Mouse (Mus musculus) adrenal gland, adult 2 months (tissue): ENCODE measurements at regions not wholly inside any gene's neighbourhood (a gene's known extent, or its start where the extent isn't known, plus 50 kb on each side); places are given as distances from the start of the nearest gene placed in this dataset.
A peak's percentile ranks its signal among the peaks of the same experiment; 100 is the strongest.
"Not testable (repeated sequence)": the region's sequence is repeated elsewhere in the genome, so short reads cannot be mapped to it uniquely, and the experiment has no call there.

ENCODE experiments used
- DNase-seq: peaks from one replicate; pipeline ENCODE4 v3.0.0; 2021

DNA sequence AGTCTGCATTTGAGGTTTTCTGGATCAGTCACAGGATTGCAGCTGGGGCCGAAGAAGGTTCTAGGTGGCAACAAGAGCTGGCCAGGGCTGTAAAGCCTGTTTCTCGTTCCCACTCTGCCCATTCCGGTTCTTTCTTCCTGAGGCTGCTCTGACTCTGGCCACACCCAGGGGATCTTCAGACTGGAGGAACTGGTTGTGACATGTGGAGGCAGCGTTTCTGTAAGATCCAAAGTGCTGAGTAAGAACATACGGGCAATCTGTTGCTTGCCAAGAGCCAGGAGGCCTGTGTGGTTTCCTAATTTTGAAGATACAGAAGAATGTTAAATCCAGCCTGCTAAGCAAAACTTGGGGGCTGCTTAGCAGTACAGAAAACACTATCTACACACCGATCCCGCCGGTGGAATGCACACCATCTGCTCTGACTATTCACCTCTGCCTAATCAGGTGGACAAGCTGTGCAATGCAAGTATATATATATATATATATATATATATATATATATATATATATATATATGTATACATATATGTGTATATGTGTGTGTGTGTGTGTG is 99.3 kb upstream of the Bmp2k start:
- no peak for DNase-seq

- DNase-seq, result no peak
Observed at GRCm38 (mm10) chr5:96898695-96899094, 98.8 kb upstream of the Bmp2k start.

DNA sequence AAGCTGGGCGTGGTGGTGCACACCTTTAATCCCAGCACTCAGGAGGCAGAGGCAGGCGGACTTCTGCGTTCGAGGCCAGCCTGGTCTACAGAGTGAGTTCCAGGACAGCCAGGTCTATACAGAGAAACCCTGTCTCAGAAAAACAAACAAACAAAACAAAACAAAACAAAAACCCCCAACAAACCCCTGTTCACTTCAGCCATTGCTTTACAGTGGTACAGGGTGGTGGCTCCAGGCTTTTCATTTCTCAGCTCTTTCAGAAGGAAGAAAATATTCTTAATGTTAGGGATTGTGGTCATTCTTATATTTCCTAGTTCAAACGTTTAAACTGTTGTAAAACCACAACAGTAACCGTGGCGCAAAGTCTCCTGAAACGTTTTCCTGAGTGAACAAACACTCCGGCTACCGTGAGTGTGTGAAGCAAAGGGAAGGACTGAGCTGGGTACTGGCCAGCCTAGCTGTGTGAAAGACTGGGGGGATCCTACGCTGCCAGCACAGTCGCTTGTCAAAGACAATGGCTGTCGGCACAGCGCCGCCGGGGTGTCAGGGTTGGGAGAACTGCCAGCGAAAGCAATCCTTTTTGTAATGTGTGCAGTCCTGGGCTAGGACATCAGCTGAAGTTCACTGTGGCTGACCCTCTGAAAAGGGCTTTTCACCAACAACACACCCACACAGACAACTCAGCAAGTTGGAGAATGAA is 91.8 kb upstream of the Bmp2k start:
- DNase-seq, result peak; percentile 25

DNA sequence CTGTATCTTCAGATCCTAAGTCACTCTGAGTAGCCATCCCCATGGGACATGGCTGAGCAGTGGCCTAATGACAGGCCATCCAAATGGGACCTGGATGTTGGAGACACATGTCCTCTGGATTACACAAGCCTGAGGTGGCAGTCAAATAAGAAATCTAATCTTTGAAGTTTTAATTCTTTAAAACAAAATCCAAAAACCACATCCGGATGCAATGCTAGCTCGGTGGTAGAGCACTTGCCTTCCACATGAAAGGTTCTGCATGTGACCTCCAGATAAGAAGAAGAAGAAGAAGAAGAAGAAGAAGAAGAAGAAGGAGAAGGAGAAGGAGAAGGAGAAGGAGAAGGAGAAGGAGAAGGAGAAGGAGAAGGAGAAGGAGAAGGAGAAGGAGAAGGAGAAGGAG is 89.1 kb upstream of the Bmp2k start:
- not testable (repeated sequence) for DNase-seq

DNA sequence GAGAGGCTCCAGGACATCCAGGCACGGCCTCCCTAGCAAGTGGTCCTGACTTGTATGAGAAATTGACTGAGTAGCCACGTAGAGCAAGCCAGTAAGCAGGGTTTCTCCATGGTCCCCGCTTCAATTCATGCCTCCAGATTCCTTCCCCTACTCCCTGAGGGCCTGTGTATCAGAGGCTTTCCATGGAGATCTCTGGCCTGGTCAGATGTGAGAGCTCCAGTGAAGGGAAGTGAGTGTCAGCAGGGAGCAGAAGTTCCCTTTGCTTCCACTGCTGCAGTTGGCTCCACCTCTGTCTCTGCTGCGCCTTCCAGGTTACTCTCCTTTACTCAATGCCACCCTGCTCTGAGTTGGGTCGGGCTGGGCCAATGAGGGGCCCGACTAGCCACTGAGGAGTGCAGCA is 88.3 kb upstream of the Bmp2k start:
- no peak for DNase-seq

- peak; percentile 56 for DNase-seq
Observed at GRCm38 (mm10) chr5:96911550-96912253, 85.8 kb upstream of the Bmp2k start.

DNA sequence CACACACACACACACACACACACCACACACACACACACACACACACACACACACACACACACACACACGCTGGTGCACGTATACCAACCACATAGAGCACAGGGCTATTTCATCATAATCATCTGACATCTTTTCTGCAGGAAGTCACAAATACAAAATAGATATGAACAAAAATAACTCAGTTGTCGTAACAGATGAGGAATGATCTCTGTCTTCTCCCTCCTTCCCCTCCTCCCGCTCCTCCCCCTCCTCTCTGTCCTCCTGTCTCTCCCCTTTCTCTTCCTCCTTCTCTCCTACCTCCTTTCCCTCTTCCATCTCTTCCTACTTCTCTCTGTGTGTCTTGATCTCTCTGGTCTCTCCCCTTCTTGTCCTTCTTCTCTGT is 85.2 kb upstream of the Bmp2k start:
- no peak for DNase-seq

DNA sequence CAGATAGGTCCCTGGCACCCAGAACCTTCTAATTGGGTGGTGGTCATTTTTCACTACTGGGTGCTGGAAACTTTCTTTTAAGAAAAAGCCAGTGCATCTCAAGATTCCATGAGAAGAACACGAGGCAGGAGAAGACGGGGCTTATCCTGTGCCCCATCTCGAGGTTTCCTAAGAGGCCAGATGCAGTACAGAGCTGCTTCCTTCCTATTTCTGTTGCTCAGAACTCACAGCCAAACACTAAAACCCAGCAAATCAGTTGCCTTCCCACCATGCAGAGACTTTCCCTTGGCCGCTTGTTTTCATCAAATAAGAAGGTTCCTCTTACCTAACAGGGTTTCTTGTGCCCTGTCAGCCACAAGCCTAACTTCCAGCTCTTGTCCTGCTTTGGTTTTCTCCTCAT is 84.7 kb upstream of the Bmp2k start:
- DNase-seq, result no peak

GRCm38 (mm10) chr5:96913711-96914110 is 83.8 kb upstream of the Bmp2k start:
- no peak for DNase-seq

DNA sequence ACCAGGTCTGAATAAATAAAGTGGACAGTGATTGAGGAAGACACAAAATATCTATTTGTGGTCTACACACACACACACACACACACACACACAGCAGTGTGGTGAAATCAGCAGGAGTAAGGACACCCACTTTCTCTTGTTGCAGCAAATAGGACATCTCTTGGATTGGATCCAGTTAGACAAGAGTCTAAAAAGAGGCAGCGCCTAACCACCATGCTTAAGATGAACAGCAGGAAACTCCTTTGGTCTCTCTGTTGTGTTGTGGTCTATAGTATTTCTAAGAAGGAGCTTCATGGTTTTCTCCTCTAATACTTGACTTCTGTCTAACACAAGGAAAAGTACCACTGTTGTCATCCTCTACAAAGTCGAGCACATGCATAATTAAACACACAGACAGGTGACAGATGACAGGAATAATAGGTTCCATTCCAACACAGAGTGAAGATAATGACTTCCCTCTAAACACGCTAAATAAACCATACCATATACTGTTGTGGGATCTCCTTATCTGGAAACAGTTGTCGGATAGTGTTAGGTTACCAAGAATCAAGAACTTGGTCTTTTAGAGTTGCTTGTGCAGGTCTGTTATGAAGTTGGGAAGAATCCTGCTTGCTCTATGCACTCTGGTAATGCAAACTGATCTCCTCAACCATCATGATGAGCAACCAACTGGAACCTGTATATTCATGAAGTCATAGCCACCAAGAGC is 82.6 kb upstream of the Bmp2k start:
- no peak for DNase-seq

- no peak for DNase-seq
Observed at GRCm38 (mm10) chr5:96916897-96917296, 80.6 kb upstream of the Bmp2k start.

- no peak for DNase-seq
Observed at GRCm38 (mm10) chr5:96917596-96918258, 79.8 kb upstream of the Bmp2k start.

DNA sequence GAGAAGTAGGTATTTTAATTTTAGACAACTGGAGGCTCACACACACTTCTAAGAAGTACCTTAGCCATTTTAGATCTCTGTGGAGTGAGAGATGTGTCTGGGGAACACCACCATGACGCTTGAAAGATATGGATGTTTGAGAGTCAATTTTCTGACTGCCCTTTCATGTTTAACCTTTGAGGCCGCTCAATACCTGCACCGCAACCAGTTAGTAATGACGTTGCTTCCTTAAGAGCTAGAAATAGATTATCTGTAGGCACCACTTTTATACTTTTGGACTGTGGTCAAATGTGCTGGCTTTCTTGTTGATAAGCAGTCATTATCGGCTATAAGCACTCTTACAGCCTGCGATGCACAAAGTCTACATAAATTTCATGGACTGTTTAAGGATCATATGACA is 78.3 kb upstream of the Bmp2k start:
- no peak for DNase-seq

GRCm38 (mm10) chr5:96921037-96921436 is 76.5 kb upstream of the Bmp2k start:
- DNase-seq, result no peak

GRCm38 (mm10) chr5:96921511-96921910 is 76.0 kb upstream of the Bmp2k start:
- DNase-seq, result no peak

DNA sequence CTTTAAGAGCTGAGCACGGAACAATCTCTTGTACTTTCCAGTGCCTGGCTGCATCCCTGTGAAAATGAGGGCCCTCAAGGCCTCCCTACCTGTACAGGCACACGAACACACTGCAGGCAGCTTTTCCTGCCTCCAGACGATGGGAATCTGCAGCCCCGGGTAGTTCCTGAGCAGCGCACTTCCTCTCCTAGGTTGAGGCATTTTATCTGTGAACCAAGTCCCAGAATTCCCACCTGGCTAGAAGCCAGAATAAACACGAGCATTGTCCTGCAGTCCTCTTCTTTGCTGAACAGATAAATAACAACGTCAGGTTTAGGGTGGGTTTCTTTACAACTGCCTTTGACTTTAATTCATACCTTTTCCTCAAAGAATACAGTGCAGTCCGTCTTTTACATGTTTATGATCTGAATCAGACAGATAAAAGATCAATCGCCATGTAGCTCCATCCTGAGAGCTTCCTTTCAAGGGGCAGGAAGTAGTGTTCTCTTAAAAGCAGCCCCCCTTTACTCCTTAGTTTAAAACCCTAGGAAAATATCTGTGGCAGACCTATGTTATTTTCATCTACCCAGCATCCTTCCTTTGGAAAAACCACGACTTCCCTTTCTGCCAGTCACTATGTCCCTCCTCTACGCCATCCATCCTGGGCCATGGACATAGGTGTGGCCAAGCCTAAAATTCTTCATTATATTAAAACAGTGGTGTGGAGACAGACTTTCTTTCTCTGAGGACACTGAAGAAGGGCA is 75.3 kb upstream of the Bmp2k start:
- peak; percentile 62 for DNase-seq

DNA sequence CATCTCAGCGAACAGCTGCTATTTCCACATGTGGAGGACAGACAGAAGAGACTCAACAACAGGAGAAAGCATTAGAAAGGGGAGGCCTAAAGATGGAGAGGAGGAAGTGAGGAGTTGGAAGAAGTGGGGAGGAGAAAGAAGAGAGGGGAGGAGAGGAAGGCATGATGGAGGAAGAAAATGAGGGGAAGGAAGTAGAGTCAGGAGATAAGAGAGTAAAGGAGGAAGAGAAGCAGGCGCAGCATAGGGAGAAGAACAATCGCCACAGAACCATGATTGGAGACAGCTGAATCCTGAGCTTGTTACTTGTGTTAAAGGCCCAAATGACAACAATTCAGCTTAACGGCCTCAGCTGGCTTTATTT is 74.8 kb upstream of the Bmp2k start:
- DNase-seq, result no peak

- DNase-seq, result no peak
Observed at GRCm38 (mm10) chr5:96923526-96923925, 74.0 kb upstream of the Bmp2k start.

- DNase-seq, result no peak
Observed at GRCm38 (mm10) chr5:96924736-96925429, 72.6 kb upstream of the Bmp2k start.

GRCm38 (mm10) chr5:96925943-96926342 is 71.5 kb upstream of the Bmp2k start:
- DNase-seq, result no peak

GRCm38 (mm10) chr5:96931091-96931490 is 66.4 kb upstream of the Bmp2k start:
- DNase-seq, result no peak
